Mouse (Mus musculus): ENCODE measurements around the gene Cdk1.

Cdk1 gene

GRCm38 (mm10) chr10:69342328-69342727 is 10.4 kb downstream of the Cdk1 start:
- DNase-seq (ENCODE audit: low spot score in 2 of 2) = no peak

- DNase-seq (ENCODE audit: low spot score in 2 of 2) = no peak
Observed at GRCm38 (mm10) chr10:69341570-69342227, 11.0 kb downstream of the Cdk1 start.

GRCm38 (mm10) chr10:69340001-69340400 is 12.7 kb downstream of the Cdk1 start:
- DNase-seq (ENCODE audit: low spot score in 2 of 2) = no peak

- no peak for DNase-seq (ENCODE audit: low spot score in 2 of 2)
Observed at GRCm38 (mm10) chr10:69336219-69336618, 16.5 kb downstream of the Cdk1 start.

GRCm38 (mm10) chr10:69335611-69336010 is 17.1 kb downstream of the Cdk1 start:
- DNase-seq (ENCODE audit: low spot score in 2 of 2) = no peak

GRCm38 (mm10) chr10:69335195-69335536 is 17.6 kb downstream of the Cdk1 start:
- DNase-seq (ENCODE audit: low spot score in 2 of 2) = no peak

- peak in 1 of 2 experiments; percentile 44 for DNase-seq (ENCODE audit: low spot score in 2 of 2)
Observed at GRCm38 (mm10) chr10:69334271-69335194, 18.2 kb downstream of the Cdk1 start.

GRCm38 (mm10) chr10:69333212-69333611 is 19.5 kb downstream of the Cdk1 start:
- no peak for DNase-seq (ENCODE audit: low spot score in 2 of 2)

- no peak for DNase-seq (ENCODE audit: low spot score in 2 of 2)
Observed at GRCm38 (mm10) chr10:69331231-69331630, 21.5 kb downstream of the Cdk1 start.

- no peak for DNase-seq (ENCODE audit: low spot score in 2 of 2)
Observed at GRCm38 (mm10) chr10:69328656-69329046, 24.1 kb downstream of the Cdk1 start.

GRCm38 (mm10) chr10:69328029-69328655 is 24.6 kb downstream of the Cdk1 start:
- no peak for DNase-seq (ENCODE audit: low spot score in 2 of 2)

- no peak for DNase-seq (ENCODE audit: low spot score in 2 of 2)
Observed at GRCm38 (mm10) chr10:69327362-69327761, 25.4 kb downstream of the Cdk1 start.

- peak; percentile 79 for DNase-seq (ENCODE audit: low spot score in 2 of 2)
Observed at GRCm38 (mm10) chr10:69326433-69326832, 26.3 kb downstream of the Cdk1 start.

GRCm38 (mm10) chr10:69324816-69325215 is 27.9 kb downstream of the Cdk1 start:
- DNase-seq (ENCODE audit: low spot score in 2 of 2) = no peak

GRCm38 (mm10) chr10:69323986-69324385 is 28.8 kb downstream of the Cdk1 start:
- DNase-seq (ENCODE audit: low spot score in 2 of 2) = no peak

GRCm38 (mm10) chr10:69321519-69322035 is 31.2 kb downstream of the Cdk1 start:
- DNase-seq (ENCODE audit: low spot score in 2 of 2) = no peak

- DNase-seq (ENCODE audit: low spot score in 2 of 2) = peak; percentile 83 to 89
Observed at GRCm38 (mm10) chr10:69320667-69321518, 31.8 kb downstream of the Cdk1 start.

- DNase-seq (ENCODE audit: low spot score in 2 of 2) = no peak
Observed at GRCm38 (mm10) chr10:69318514-69318913, 34.2 kb downstream of the Cdk1 start.

- no peak for DNase-seq (ENCODE audit: low spot score in 2 of 2)
Observed at GRCm38 (mm10) chr10:69313944-69314343, 38.8 kb downstream of the Cdk1 start.

GRCm38 (mm10) chr10:69311867-69312266 is 40.9 kb downstream of the Cdk1 start:
- DNase-seq (ENCODE audit: low spot score in 2 of 2) = no peak

GRCm38 (mm10) chr10:69309109-69309508 is 43.6 kb downstream of the Cdk1 start:
- DNase-seq (ENCODE audit: low spot score in 2 of 2) = no peak
